Mouse (Mus musculus): ENCODE measurements at regions not wholly inside any gene's neighbourhood (a gene's known extent, or its start where the extent isn't known, plus 50 kb on each side); places are given as distances from the start of the nearest gene placed in this dataset.

DNA sequence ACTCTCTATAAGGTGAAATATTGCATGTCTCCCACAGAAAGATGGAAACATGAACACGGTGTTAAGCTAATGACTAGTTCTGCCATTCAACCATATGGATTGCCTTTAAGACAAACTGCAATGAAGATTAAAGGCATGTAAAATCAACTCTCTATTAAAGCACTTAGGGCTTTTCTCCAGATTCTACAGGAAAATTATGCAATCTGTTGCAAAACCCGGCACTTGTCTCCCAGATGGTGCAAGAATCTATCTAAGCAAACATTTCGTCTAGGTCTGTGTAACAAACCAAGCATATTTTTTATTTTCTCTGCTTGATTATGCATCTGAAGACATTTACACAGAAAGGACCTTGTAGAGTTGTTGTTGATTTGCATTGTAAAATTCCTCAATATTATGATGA lies 1682.9 kb downstream of the Cdh8 start:
- Histone ChIP-seq H3K36me3 (ENCODE audit: control insufficient read depth, insufficient read depth, low read length, poor library complexity, severe bottlenecking) (no peaks in the 10 kb centered on the region), H3K27ac (ENCODE audit: insufficient read depth, low read depth, low read length, poor library complexity, severe bottlenecking) (no peak overlapping the region), H3K4me1 (ENCODE audit: control insufficient read depth in 2 of 2, insufficient read depth in 2 of 2, low read length in 2 of 2, poor library complexity in 1 of 2) (no peaks in the 10 kb centered on the region), H3K9me3 (ENCODE audit: control insufficient read depth, insufficient read depth, low read depth, low read length) (no peaks in the 10 kb centered on the region), H3K9ac (ENCODE audit: insufficient read depth, low read depth, low read length, poor library complexity, severe bottlenecking) (no peak overlapping the region), H3K4me3 (ENCODE audit: insufficient read depth in 1 of 2, low read depth in 1 of 2, low read length in 2 of 2, poor library complexity in 1 of 2, severe bottlenecking in 1 of 2) (no peak overlapping the region)
- in situ Hi-C loops (cut with MboI; ENCODE audit: low sequenced_read_pairs in 2 of 2, unreplicated experiment in 2 of 2): no loop called here
- no peak for TF ChIP-seq HCFC1 (IDR thresholded peaks at IDR 0.05; ENCODE audit: borderline replicate concordance, insufficient read depth, low read length)
- no peak for TF ChIP-seq MAFK (IDR thresholded peaks at IDR 0.05; ENCODE audit: insufficient read depth, low read depth, low read length)
- no peak for TF ChIP-seq ZNF384 (IDR thresholded peaks at IDR 0.05; ENCODE audit: low read depth, low read length)
- TF ChIP-seq CHD2 (IDR thresholded peaks at IDR 0.05; ENCODE audit: low read depth, low read length): no peak
- TF ChIP-seq ZC3H11A (IDR thresholded peaks at IDR 0.05; ENCODE audit: borderline replicate concordance, low read depth, low read length): no peak
- no peak for DNase-seq (ENCODE audit: low read depth, low spot score)

DNA sequence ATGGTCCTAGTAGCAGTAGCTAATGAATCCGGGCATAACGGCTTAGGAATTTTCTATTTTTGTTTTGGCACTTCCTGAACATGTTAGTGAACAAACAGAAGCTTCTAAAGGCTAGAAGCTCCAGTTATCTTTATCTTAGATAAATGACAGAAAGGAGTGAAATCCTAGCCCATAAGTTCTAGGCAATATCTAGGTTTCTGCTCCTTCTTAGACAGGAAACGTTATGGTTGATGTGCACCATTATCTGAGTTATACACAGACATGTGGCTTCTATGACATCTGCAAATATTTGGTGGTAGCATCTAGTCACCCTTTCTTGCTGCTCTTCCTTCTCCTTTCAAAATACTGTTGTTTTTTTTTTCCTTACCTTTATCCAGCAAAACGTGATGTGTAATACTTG lies 1693.6 kb downstream of the Cdh8 start:
- Histone ChIP-seq H3K9me3 (ENCODE audit: control insufficient read depth, insufficient read depth, low read depth, low read length) (no peaks in the 10 kb centered on the region), H3K9ac (ENCODE audit: insufficient read depth, low read depth, low read length, poor library complexity, severe bottlenecking) (no peak overlapping the region), H3K4me1 (ENCODE audit: control insufficient read depth in 2 of 2, insufficient read depth in 2 of 2, low read length in 2 of 2, poor library complexity in 1 of 2) (no peaks in the 10 kb centered on the region), H3K4me3 (ENCODE audit: insufficient read depth in 1 of 2, low read depth in 1 of 2, low read length in 2 of 2, poor library complexity in 1 of 2, severe bottlenecking in 1 of 2) (no peak overlapping the region), H3K36me3 (ENCODE audit: control insufficient read depth, insufficient read depth, low read length, poor library complexity, severe bottlenecking) (no peaks in the 10 kb centered on the region), H3K27ac (ENCODE audit: insufficient read depth, low read depth, low read length, poor library complexity, severe bottlenecking) (no peak overlapping the region)
- in situ Hi-C loops (cut with MboI; ENCODE audit: low sequenced_read_pairs in 2 of 2, unreplicated experiment in 2 of 2): no loop called here
- DNase-seq (ENCODE audit: low read depth, low spot score): no peak
- no peak for TF ChIP-seq HCFC1 (IDR thresholded peaks at IDR 0.05; ENCODE audit: borderline replicate concordance, insufficient read depth, low read length)
- TF ChIP-seq MAFK (IDR thresholded peaks at IDR 0.05; ENCODE audit: insufficient read depth, low read depth, low read length): no peak
- no peak for TF ChIP-seq ZNF384 (IDR thresholded peaks at IDR 0.05; ENCODE audit: low read depth, low read length)
- TF ChIP-seq ZC3H11A (IDR thresholded peaks at IDR 0.05; ENCODE audit: borderline replicate concordance, low read depth, low read length): no peak
- no peak for TF ChIP-seq CHD2 (IDR thresholded peaks at IDR 0.05; ENCODE audit: low read depth, low read length)

DNA sequence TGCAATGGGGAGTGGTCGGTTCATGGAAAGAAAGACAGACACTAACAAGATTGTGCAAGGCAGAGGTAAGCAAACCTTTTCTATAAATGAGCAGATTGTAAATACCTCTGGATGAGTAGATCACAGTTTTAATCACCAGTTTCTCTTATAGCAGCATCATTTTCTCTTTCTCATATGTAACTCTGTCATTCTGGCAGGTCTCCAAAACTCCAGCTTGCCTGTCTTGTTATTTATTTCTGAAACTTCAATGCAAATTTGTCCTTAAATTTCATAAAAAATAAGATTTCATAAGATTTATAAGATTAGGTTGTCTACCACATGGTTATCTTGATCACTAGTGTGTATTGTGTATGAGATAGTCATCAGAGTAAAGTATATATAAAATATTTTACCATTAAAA lies 1714.6 kb downstream of the Cdh8 start:
- no peak for DNase-seq (ENCODE audit: low read depth, low spot score)
- Histone ChIP-seq H3K27ac (ENCODE audit: insufficient read depth, low read depth, low read length, poor library complexity, severe bottlenecking) (no peak overlapping the region), H3K9ac (ENCODE audit: insufficient read depth, low read depth, low read length, poor library complexity, severe bottlenecking) (no peak overlapping the region), H3K4me1 (ENCODE audit: control insufficient read depth in 2 of 2, insufficient read depth in 2 of 2, low read length in 2 of 2, poor library complexity in 1 of 2) (no peaks in the 10 kb centered on the region), H3K9me3 (ENCODE audit: control insufficient read depth, insufficient read depth, low read depth, low read length) (no peaks in the 10 kb centered on the region), H3K36me3 (ENCODE audit: control insufficient read depth, insufficient read depth, low read length, poor library complexity, severe bottlenecking) (no peaks in the 10 kb centered on the region), H3K4me3 (ENCODE audit: insufficient read depth in 1 of 2, low read depth in 1 of 2, low read length in 2 of 2, poor library complexity in 1 of 2, severe bottlenecking in 1 of 2) (no peak overlapping the region)
- TF ChIP-seq MAFK (IDR thresholded peaks at IDR 0.05; ENCODE audit: insufficient read depth, low read depth, low read length) (no peak), CHD2 (IDR thresholded peaks at IDR 0.05; ENCODE audit: low read depth, low read length) (no peak), ZC3H11A (IDR thresholded peaks at IDR 0.05; ENCODE audit: borderline replicate concordance, low read depth, low read length) (no peak), ZNF384 (IDR thresholded peaks at IDR 0.05; ENCODE audit: low read depth, low read length) (no peak), HCFC1 (IDR thresholded peaks at IDR 0.05; ENCODE audit: borderline replicate concordance, insufficient read depth, low read length) (no peak)
- in situ Hi-C loops (cut with MboI; ENCODE audit: low sequenced_read_pairs in 2 of 2, unreplicated experiment in 2 of 2): no loop called here

DNA sequence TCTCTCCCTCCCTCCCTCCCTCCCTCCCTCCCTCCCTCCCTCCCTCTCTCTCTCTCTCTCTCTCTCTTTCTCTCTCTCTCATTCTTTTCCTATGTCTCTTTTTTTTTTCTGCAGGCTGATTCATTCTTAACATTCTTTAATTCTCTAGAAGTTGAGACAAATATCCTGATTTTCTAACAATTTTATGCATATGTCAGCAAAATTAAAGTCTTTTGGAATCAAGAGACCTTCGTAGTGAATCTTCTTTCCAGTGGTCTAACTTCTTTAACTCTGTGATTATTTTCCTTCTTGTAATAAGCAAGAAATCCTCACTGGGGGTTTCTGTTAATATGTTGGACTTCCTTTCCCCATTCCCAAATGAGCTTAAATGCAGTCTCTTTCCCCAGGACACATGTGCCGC lies 1751.9 kb downstream of the Cdh8 start:
- Histone ChIP-seq H3K9me3 (ENCODE audit: control insufficient read depth, insufficient read depth, low read depth, low read length) (no peaks in the 10 kb centered on the region), H3K27ac (ENCODE audit: insufficient read depth, low read depth, low read length, poor library complexity, severe bottlenecking) (no peak overlapping the region), H3K9ac (ENCODE audit: insufficient read depth, low read depth, low read length, poor library complexity, severe bottlenecking) (no peak overlapping the region), H3K4me3 (ENCODE audit: insufficient read depth in 1 of 2, low read depth in 1 of 2, low read length in 2 of 2, poor library complexity in 1 of 2, severe bottlenecking in 1 of 2) (no peak overlapping the region), H3K36me3 (ENCODE audit: control insufficient read depth, insufficient read depth, low read length, poor library complexity, severe bottlenecking) (no peaks in the 10 kb centered on the region), H3K4me1 (ENCODE audit: control insufficient read depth in 2 of 2, insufficient read depth in 2 of 2, low read length in 2 of 2, poor library complexity in 1 of 2) (no peaks in the 10 kb centered on the region)
- TF ChIP-seq ZC3H11A (IDR thresholded peaks at IDR 0.05; ENCODE audit: borderline replicate concordance, low read depth, low read length) (no peak), ZNF384 (IDR thresholded peaks at IDR 0.05; ENCODE audit: low read depth, low read length) (no peak), MAFK (IDR thresholded peaks at IDR 0.05; ENCODE audit: insufficient read depth, low read depth, low read length) (peak; percentile 70; the same call in 1 of the 2 replicates), CHD2 (IDR thresholded peaks at IDR 0.05; ENCODE audit: low read depth, low read length) (no peak), HCFC1 (IDR thresholded peaks at IDR 0.05; ENCODE audit: borderline replicate concordance, insufficient read depth, low read length) (no peak)
- in situ Hi-C loops (cut with MboI; ENCODE audit: low sequenced_read_pairs in 2 of 2, unreplicated experiment in 2 of 2): no loop called here
- DNase-seq (ENCODE audit: low read depth, low spot score): no peak

DNA sequence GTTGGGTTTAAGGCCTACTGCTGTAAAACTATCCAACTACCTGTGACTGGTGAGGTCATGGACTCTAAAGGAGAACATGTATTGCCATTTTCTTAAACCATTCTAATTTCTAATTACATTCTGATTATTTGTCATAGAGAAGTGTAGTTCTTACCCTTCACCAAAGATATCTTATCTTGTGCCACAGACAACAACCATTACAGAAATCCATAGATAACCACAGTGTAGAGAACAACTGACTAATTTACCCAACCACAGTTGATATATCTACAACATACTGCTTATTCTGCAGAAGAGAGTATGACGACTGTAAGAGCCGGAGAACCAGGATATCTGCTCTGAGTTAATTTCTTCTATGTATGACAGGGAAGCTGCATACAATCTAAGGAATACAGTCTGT lies 1754.1 kb downstream of the Cdh8 start:
- no peaks in the 10 kb centered on the region for H3K36me3 ChIP-seq (ENCODE audit: control insufficient read depth, insufficient read depth, low read length, poor library complexity, severe bottlenecking)
- H3K9me3 ChIP-seq (ENCODE audit: control insufficient read depth, insufficient read depth, low read depth, low read length): no peaks in the 10 kb centered on the region
- DNase-seq (ENCODE audit: low read depth, low spot score): no peak
- H3K4me1 ChIP-seq (ENCODE audit: control insufficient read depth in 2 of 2, insufficient read depth in 2 of 2, low read length in 2 of 2, poor library complexity in 1 of 2): no peaks in the 10 kb centered on the region
- H3K4me3 ChIP-seq (ENCODE audit: insufficient read depth in 1 of 2, low read depth in 1 of 2, low read length in 2 of 2, poor library complexity in 1 of 2, severe bottlenecking in 1 of 2): no peak overlapping the region
- TF ChIP-seq ZC3H11A (IDR thresholded peaks at IDR 0.05; ENCODE audit: borderline replicate concordance, low read depth, low read length) (no peak), CHD2 (IDR thresholded peaks at IDR 0.05; ENCODE audit: low read depth, low read length) (no peak), MAFK (IDR thresholded peaks at IDR 0.05; ENCODE audit: insufficient read depth, low read depth, low read length) (no peak), ZNF384 (IDR thresholded peaks at IDR 0.05; ENCODE audit: low read depth, low read length) (no peak), HCFC1 (IDR thresholded peaks at IDR 0.05; ENCODE audit: borderline replicate concordance, insufficient read depth, low read length) (no peak)
- in situ Hi-C loops (cut with MboI; ENCODE audit: low sequenced_read_pairs in 2 of 2, unreplicated experiment in 2 of 2): no loop called here
- H3K27ac ChIP-seq (ENCODE audit: insufficient read depth, low read depth, low read length, poor library complexity, severe bottlenecking): no peak overlapping the region
- no peak overlapping the region for H3K9ac ChIP-seq (ENCODE audit: insufficient read depth, low read depth, low read length, poor library complexity, severe bottlenecking)

All from ES-E14 (cell line).